Mouse (Mus musculus): ENCODE measurements around the gene Col4a1. TPM values are rescaled to one million over a fixed set of nuclear protein-coding genes. Genes with fewer than 3 reads are reported as not detected.

Col4a1 gene
- polyA plus RNA-seq, 1 experiment from 2014 or later, result 250 TPM

DNA sequence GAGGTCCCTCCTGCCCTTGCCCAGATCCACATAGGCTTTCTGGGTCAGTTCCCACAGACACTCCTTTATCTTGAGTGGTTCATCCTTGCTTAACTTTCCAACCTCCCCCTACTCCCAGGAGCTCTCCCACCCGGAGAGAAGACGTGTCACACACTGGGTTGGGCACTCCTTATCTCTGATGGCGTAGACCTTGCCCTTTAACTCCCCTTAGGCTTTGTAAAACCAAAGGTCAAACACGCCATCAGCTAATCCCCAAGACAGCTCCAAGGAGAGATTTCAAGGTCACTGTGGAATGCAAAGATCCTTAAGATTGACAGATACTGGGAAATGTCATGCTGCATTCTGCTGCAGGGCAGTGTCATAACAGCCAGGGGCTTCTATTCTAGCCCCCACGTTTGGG, 3.4 kb downstream of the Col4a1 start:
- Histone ChIP-seq H3K9ac (ENCODE audit: low read length) (peak overlapping the region; percentile 22; the same call in 1 of the 2 replicates), H3K9me3 (ENCODE audit: control insufficient read depth, low read length) (no peaks in the 10 kb centered on the region), H3K4me3 (ENCODE audit: control insufficient read depth in 1 of 2, insufficient read depth in 1 of 2, low read depth in 1 of 2, low read length in 2 of 2) (0 out of 4 replicates have a peak overlapping the region, but pooled peaks of 1 of the 2 experiments have one; percentile 5), H3K36me3 (ENCODE audit: control insufficient read depth, insufficient read depth, low read length) (peaks cover 12% of the 10 kb centered on the region), H3K4me2 (ENCODE audit: low read length) (peak overlapping the region; percentile 88), H3K4me1 (ENCODE audit: control insufficient read depth in 2 of 2, insufficient read depth in 2 of 2, low read length in 2 of 2) (peaks cover 29 to 47% of the 10 kb centered on the region in 2 experiments), H3K27me3 (ENCODE audit: control insufficient read depth, insufficient read depth, low read length) (no peaks in the 10 kb centered on the region), H3K27ac (replicated peaks in 1 of 2; ENCODE audit: control insufficient read depth in 1 of 2, insufficient read depth in 1 of 2, low read depth in 2 of 2, low read length in 2 of 2) (peak overlapping the region; percentile 43 to 60; a peak in 3 of 4 replicates)
- WGBS, result 27% methylated on average over 5 of the region's 5 CpGs
- no peak for ATAC-seq (ENCODE audit: insufficient number of reproducible peaks, insufficient read depth, low FRiP score, low read depth)

GRCm38 (mm10) chr8:11308570-11308998, 4.0 kb downstream of the Col4a1 start:
- Histone ChIP-seq H3K4me3 (ENCODE audit: control insufficient read depth in 1 of 2, insufficient read depth in 1 of 2, low read depth in 1 of 2, low read length in 2 of 2) (no peak overlapping the region), H3K27ac (replicated peaks in 1 of 2; ENCODE audit: control insufficient read depth in 1 of 2, insufficient read depth in 1 of 2, low read depth in 2 of 2, low read length in 2 of 2) (peak overlapping the region; percentile 43 to 60), H3K4me2 (ENCODE audit: low read length) (peak overlapping the region; percentile 88), H3K36me3 (ENCODE audit: control insufficient read depth, insufficient read depth, low read length) (peaks cover 12% of the 10 kb centered on the region), H3K9ac (ENCODE audit: low read length) (no peak overlapping the region; the same call in 1 of the 2 replicates), H3K9me3 (ENCODE audit: control insufficient read depth, low read length) (no peaks in the 10 kb centered on the region), H3K27me3 (ENCODE audit: control insufficient read depth, insufficient read depth, low read length) (no peaks in the 10 kb centered on the region), H3K4me1 (ENCODE audit: control insufficient read depth in 2 of 2, insufficient read depth in 2 of 2, low read length in 2 of 2) (peaks cover 24 to 41% of the 10 kb centered on the region in 2 experiments)
- no peak for ATAC-seq (ENCODE audit: insufficient number of reproducible peaks, insufficient read depth, low FRiP score, low read depth)
- 50% methylated on average over 7 of the region's 7 CpGs for WGBS

DNA sequence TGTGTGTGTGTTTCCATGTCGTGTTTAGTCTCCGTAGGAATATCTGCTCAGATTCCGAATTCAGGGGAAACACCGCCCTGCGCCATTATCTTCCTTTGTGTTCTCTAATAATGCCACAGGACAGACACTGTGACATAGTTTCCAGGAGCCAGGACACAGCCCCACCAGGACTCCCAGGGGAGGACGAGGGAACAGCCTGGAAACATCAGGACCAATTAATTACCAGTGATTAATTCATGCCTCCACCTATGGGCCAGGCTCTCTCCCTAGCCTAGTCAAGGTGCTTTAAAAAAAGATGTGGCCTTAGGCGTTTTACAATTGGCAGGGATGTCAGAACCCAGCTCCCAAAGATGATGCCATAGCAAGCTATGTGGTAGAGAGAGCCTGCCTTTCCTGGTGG, 5.2 kb downstream of the Col4a1 start:
- no peak overlapping the region for H3K4me3 ChIP-seq (ENCODE audit: control insufficient read depth in 1 of 2, insufficient read depth in 1 of 2, low read depth in 1 of 2, low read length in 2 of 2)
- H3K4me2 ChIP-seq (ENCODE audit: low read length), result no peak overlapping the region
- 70% methylated on average over 7 of the region's 7 CpGs for WGBS

GRCm38 (mm10) chr8:11305539-11305938, 7.1 kb downstream of the Col4a1 start:
- H3K4me1 ChIP-seq (ENCODE audit: control insufficient read depth in 2 of 2, insufficient read depth in 2 of 2, low read length in 2 of 2), result peaks cover 21 to 35% of the 10 kb centered on the region in 2 experiments
- WGBS, result 87% methylated on average over 1 of the region's 1 CpGs
- no peak for ATAC-seq (ENCODE audit: insufficient number of reproducible peaks, insufficient read depth, low FRiP score, low read depth)

More for the DNA sequence above, 5.2 kb downstream of the Col4a1 start:
- Histone ChIP-seq H3K36me3 (ENCODE audit: control insufficient read depth, insufficient read depth, low read length) (peaks cover 17% of the 10 kb centered on the region), H3K4me1 (ENCODE audit: control insufficient read depth in 2 of 2, insufficient read depth in 2 of 2, low read length in 2 of 2) (peaks cover 21 to 40% of the 10 kb centered on the region in 2 experiments), H3K27ac (replicated peaks in 1 of 2; ENCODE audit: control insufficient read depth in 1 of 2, insufficient read depth in 1 of 2, low read depth in 2 of 2, low read length in 2 of 2) (no peak overlapping the region), H3K9me3 (ENCODE audit: control insufficient read depth, low read length) (no peaks in the 10 kb centered on the region), H3K27me3 (ENCODE audit: control insufficient read depth, insufficient read depth, low read length) (no peaks in the 10 kb centered on the region), H3K9ac (ENCODE audit: low read length) (no peak overlapping the region)
- no peak for ATAC-seq (ENCODE audit: insufficient number of reproducible peaks, insufficient read depth, low FRiP score, low read depth)

GRCm38 (mm10) chr8:11304027-11304601, 8.5 kb downstream of the Col4a1 start:
- H3K27ac ChIP-seq (replicated peaks in 1 of 2; ENCODE audit: control insufficient read depth in 1 of 2, insufficient read depth in 1 of 2, low read depth in 2 of 2, low read length in 2 of 2), result no peak overlapping the region
- H3K9ac ChIP-seq (ENCODE audit: low read length), result no peak overlapping the region
- no peak overlapping the region for H3K4me3 ChIP-seq (ENCODE audit: control insufficient read depth in 1 of 2, insufficient read depth in 1 of 2, low read depth in 1 of 2, low read length in 2 of 2)
- no peak overlapping the region for H3K4me2 ChIP-seq (ENCODE audit: low read length)
- peaks cover 16 to 34% of the 10 kb centered on the region in 2 experiments for H3K4me1 ChIP-seq (ENCODE audit: control insufficient read depth in 2 of 2, insufficient read depth in 2 of 2, low read length in 2 of 2)
- peaks cover 17% of the 10 kb centered on the region for H3K36me3 ChIP-seq (ENCODE audit: control insufficient read depth, insufficient read depth, low read length)
- H3K27me3 ChIP-seq (ENCODE audit: control insufficient read depth, insufficient read depth, low read length), result no peaks in the 10 kb centered on the region
- ATAC-seq (ENCODE audit: insufficient number of reproducible peaks, insufficient read depth, low FRiP score, low read depth), result no peak
- H3K9me3 ChIP-seq (ENCODE audit: control insufficient read depth, low read length), result no peaks in the 10 kb centered on the region
- 83% methylated on average over 6 of the region's 6 CpGs for WGBS

More at GRCm38 (mm10) chr8:11305539-11305938, 7.1 kb downstream of the Col4a1 start:
- Histone ChIP-seq H3K36me3 (ENCODE audit: control insufficient read depth, insufficient read depth, low read length) (peaks cover 17% of the 10 kb centered on the region), H3K4me2 (ENCODE audit: low read length) (no peak overlapping the region), H3K27me3 (ENCODE audit: control insufficient read depth, insufficient read depth, low read length) (no peaks in the 10 kb centered on the region), H3K27ac (replicated peaks in 1 of 2; ENCODE audit: control insufficient read depth in 1 of 2, insufficient read depth in 1 of 2, low read depth in 2 of 2, low read length in 2 of 2) (no peak overlapping the region), H3K9ac (ENCODE audit: low read length) (no peak overlapping the region), H3K4me3 (ENCODE audit: control insufficient read depth in 1 of 2, insufficient read depth in 1 of 2, low read depth in 1 of 2, low read length in 2 of 2) (no peak overlapping the region), H3K9me3 (ENCODE audit: control insufficient read depth, low read length) (no peaks in the 10 kb centered on the region)

DNA sequence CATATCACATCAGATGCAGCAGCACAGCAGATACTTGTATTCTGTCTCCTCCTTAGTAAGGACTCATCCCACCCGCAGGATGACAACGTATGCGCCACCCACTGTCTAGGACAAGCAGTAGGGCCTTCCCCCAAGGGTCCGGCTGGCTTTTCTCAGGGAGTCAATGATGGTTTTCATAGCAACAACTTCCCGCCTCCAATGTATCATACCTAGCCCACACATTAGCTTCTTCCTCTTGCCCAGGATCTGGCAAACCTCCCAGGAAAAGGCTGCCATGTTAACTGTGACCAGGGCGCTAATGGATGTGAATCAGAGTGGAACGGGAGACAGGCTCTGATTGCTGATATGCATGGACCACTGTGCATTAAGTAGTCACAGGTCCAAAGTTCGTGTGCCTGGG, 12.2 kb downstream of the Col4a1 start:
- no peak overlapping the region for H3K9ac ChIP-seq (ENCODE audit: low read length)
- no peaks in the 10 kb centered on the region for H3K27me3 ChIP-seq (ENCODE audit: control insufficient read depth, insufficient read depth, low read length)
- no peak overlapping the region for H3K4me2 ChIP-seq (ENCODE audit: low read length)
- no peak overlapping the region for H3K4me3 ChIP-seq (ENCODE audit: control insufficient read depth in 1 of 2, insufficient read depth in 1 of 2, low read depth in 1 of 2, low read length in 2 of 2)
- H3K9me3 ChIP-seq (ENCODE audit: control insufficient read depth, low read length), result no peaks in the 10 kb centered on the region
- 74% methylated on average over 8 of the region's 8 CpGs for WGBS
- peaks cover 31 to 51% of the 10 kb centered on the region in 2 experiments for H3K4me1 ChIP-seq (ENCODE audit: control insufficient read depth in 2 of 2, insufficient read depth in 2 of 2, low read length in 2 of 2)
- ATAC-seq (ENCODE audit: insufficient number of reproducible peaks, insufficient read depth, low FRiP score, low read depth), result no peak
- peaks cover 5% of the 10 kb centered on the region; the same call in 1 of the 2 replicates for H3K36me3 ChIP-seq (ENCODE audit: control insufficient read depth, insufficient read depth, low read length)
- H3K27ac ChIP-seq (replicated peaks in 1 of 2; ENCODE audit: control insufficient read depth in 1 of 2, insufficient read depth in 1 of 2, low read depth in 2 of 2, low read length in 2 of 2), result no peak overlapping the region

DNA sequence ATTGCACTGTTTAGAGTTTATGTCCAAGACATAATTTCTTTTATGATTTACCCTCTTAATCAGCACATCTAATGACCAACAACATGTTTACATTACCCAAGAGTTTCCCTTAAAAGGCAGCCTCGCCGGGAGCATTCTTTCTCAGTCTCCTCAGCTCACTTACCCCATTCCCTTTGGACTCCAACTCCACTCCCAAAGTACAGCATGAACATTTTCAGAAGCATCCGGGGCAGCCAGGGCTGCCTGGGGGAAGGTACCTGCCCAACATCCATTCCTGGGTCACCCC, 13.4 kb downstream of the Col4a1 start:
- H3K4me1 ChIP-seq (ENCODE audit: control insufficient read depth in 2 of 2, insufficient read depth in 2 of 2, low read length in 2 of 2), result peaks cover 31 to 53% of the 10 kb centered on the region in 2 experiments
- H3K9me3 ChIP-seq (ENCODE audit: control insufficient read depth, low read length), result no peaks in the 10 kb centered on the region
- peak overlapping the region in 1 of 2 experiments; percentile 66; a peak in 2 of 4 replicates for H3K27ac ChIP-seq (replicated peaks in 1 of 2; ENCODE audit: control insufficient read depth in 1 of 2, insufficient read depth in 1 of 2, low read depth in 2 of 2, low read length in 2 of 2)
- H3K27me3 ChIP-seq (ENCODE audit: control insufficient read depth, insufficient read depth, low read length), result no peaks in the 10 kb centered on the region
- peak overlapping the region; percentile 17; the same call in 1 of the 2 replicates for H3K9ac ChIP-seq (ENCODE audit: low read length)
- H3K36me3 ChIP-seq (ENCODE audit: control insufficient read depth, insufficient read depth, low read length), result peaks cover 5% of the 10 kb centered on the region; the same call in 1 of the 2 replicates
- ATAC-seq (ENCODE audit: insufficient number of reproducible peaks, insufficient read depth, low FRiP score, low read depth), result no peak
- no peak overlapping the region for H3K4me2 ChIP-seq (ENCODE audit: low read length)
- H3K4me3 ChIP-seq (ENCODE audit: control insufficient read depth in 1 of 2, insufficient read depth in 1 of 2, low read depth in 1 of 2, low read length in 2 of 2), result no peak overlapping the region
- WGBS, result 82% methylated on average over 3 of the region's 3 CpGs
